In the genomic region with DNA sequence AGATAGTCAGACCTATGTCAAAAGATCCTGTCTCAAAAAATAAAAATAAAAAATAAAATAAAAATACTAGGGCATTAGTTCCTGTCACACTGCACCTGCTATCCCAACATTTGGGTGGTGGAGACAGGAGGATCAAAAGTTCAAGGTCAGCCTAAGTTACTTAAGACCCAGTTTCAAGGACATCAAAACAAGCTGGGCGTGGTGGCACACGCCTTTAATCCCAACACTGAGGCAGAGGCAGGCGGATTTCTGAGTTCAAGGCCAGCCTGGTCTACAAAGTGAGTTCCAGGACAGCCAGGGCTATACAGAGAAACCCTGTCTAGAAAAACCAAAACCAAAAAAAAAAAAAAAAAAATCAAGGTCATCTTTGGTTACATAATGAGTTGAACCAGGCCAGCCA, we compare ENCODE assay signal across 8 mouse cellular contexts. TPM values are rescaled to one million over a fixed set of nuclear protein-coding genes. Genes with fewer than 3 reads are reported as not detected.
DNase-seq lines count a peak whose midpoint lies in the region; ATAC-seq and TF ChIP-seq lines count a peak whose summit lies in the region.
"Not testable (repeated sequence)": the region's sequence is repeated elsewhere in the genome, so short reads cannot be mapped to it uniquely, and the experiment has no call there.

No protein-coding gene starts in this region.

- not testable (repeated sequence) for H3K9me3 ChIP-seq in embryonic facial prominence, embryonic 15.5 days (replicated peaks); heart, embryonic 10.5 days; hindbrain, embryonic 12.5 days (replicated peaks); intestine, embryonic 16.5 days (ENCODE audit: control insufficient read depth, low read length); limb, embryonic 14.5 days (ENCODE audit: control insufficient read depth, low read length); midbrain, embryonic 13.5 days; stomach, embryonic 15.5 days

- H3K9ac ChIP-seq in embryonic facial prominence, embryonic 15.5 days; hindbrain, embryonic 12.5 days; limb, embryonic 14.5 days (ENCODE audit: low read depth, low read length, severe bottlenecking); midbrain, embryonic 13.5 days (replicated peaks); stomach, embryonic 15.5 days: not testable (repeated sequence)
- H3K9ac ChIP-seq in intestine, embryonic 16.5 days (ENCODE audit: low read depth, low read length) = 0 out of 2 replicates have a peak overlapping the region, but pooled peaks have one; percentile 58

- WGBS in embryonic facial prominence, embryonic 15.5 days = 96% methylated on average over 3 of the region's 3 CpGs
- WGBS in heart, embryonic 10.5 days = 85% methylated on average over 3 of the region's 3 CpGs
- WGBS in hindbrain, embryonic 12.5 days = 91% methylated on average over 3 of the region's 3 CpGs
- 88% methylated on average over 3 of the region's 3 CpGs for WGBS in intestine, embryonic 16.5 days
- WGBS in limb, embryonic 14.5 days = 98% methylated on average over 3 of the region's 3 CpGs
- whole genome bisulfite sequencing in midbrain, embryonic 13.5 days = 86% methylated on average over 3 of the region's 3 CpGs
- WGBS in stomach, embryonic 15.5 days = 94% methylated on average over 3 of the region's 3 CpGs

- TF ChIP-seq POLR2A in bone marrow macrophage, adult 2 months (IDR thresholded peaks at IDR 0.05; ENCODE audit: borderline replicate concordance, low read depth, low read length); limb, embryonic 14.5 days (IDR thresholded peaks at IDR 0.05; ENCODE audit: borderline replicate concordance, extremely low read depth, insufficient read depth, insufficient read length): not testable (repeated sequence)

- not testable (repeated sequence) for ATAC-seq in embryonic facial prominence, embryonic 15.5 days (ENCODE audit: insufficient number of reproducible peaks, low FRiP score, low TSS enrichment, low read depth); hindbrain, embryonic 12.5 days (ENCODE audit: low FRiP score); intestine, embryonic 16.5 days; limb, embryonic 14.5 days (ENCODE audit: low FRiP score, low read depth); midbrain, embryonic 13.5 days; stomach, embryonic 15.5 days (ENCODE audit: insufficient read depth, low FRiP score, low read depth)

- peak overlapping the region; percentile 38; the same call in 1 of the 2 replicates for H3K4me2 ChIP-seq in embryonic facial prominence, embryonic 15.5 days (replicated peaks)
- H3K4me2 ChIP-seq in hindbrain, embryonic 12.5 days (replicated peaks) = peak overlapping the region; percentile 38; the same call in 1 of the 2 replicates
- H3K4me2 ChIP-seq in intestine, embryonic 16.5 days (ENCODE audit: low read depth, low read length) = peak overlapping the region; percentile 52; the same call in 1 of the 2 replicates
- 0 out of 2 replicates have a peak overlapping the region, but pooled peaks have one; percentile 34 for H3K4me2 ChIP-seq in limb, embryonic 14.5 days (replicated peaks; ENCODE audit: low read depth, low read length, severe bottlenecking)
- H3K4me2 ChIP-seq in midbrain, embryonic 13.5 days (replicated peaks) = peak overlapping the region; percentile 34; the same call in 1 of the 2 replicates
- peak overlapping the region; percentile 47; the same call in 1 of the 2 replicates for H3K4me2 ChIP-seq in stomach, embryonic 15.5 days

- TF ChIP-seq CTCF in bone marrow macrophage, adult 2 months (IDR thresholded peaks at IDR 0.05; ENCODE audit: low read depth, low read length) = not testable (repeated sequence)

- H3K36me3 ChIP-seq in embryonic facial prominence, embryonic 15.5 days; heart, embryonic 10.5 days; hindbrain, embryonic 12.5 days; intestine, embryonic 16.5 days (ENCODE audit: control insufficient read depth, insufficient read depth, low read length); limb, embryonic 14.5 days (ENCODE audit: control insufficient read depth, insufficient read depth, low read length); midbrain, embryonic 13.5 days; stomach, embryonic 15.5 days: not testable (repeated sequence)

- not testable (repeated sequence) for H3K27me3 ChIP-seq in embryonic facial prominence, embryonic 15.5 days; heart, embryonic 10.5 days (ENCODE audit: insufficient read depth, poor library complexity, severe bottlenecking); hindbrain, embryonic 12.5 days; intestine, embryonic 16.5 days (replicated peaks; ENCODE audit: control insufficient read depth, insufficient read depth, low read length); limb, embryonic 14.5 days (ENCODE audit: control insufficient read depth, insufficient read depth, low read length); midbrain, embryonic 13.5 days; stomach, embryonic 15.5 days (replicated peaks)

- peak overlapping the region; percentile 86 for H3K27ac ChIP-seq in bone marrow macrophage, adult 2 months (ENCODE audit: insufficient read depth, low read depth, low read length)
- H3K27ac ChIP-seq in embryonic facial prominence, embryonic 15.5 days (replicated peaks) = peak overlapping the region; percentile 72; the same call in 1 of the 2 replicates
- peak overlapping the region; percentile 86 for H3K27ac ChIP-seq in heart, embryonic 10.5 days
- H3K27ac ChIP-seq in hindbrain, embryonic 12.5 days = peak overlapping the region; percentile 86
- peak overlapping the region; percentile 39 for H3K27ac ChIP-seq in intestine, embryonic 16.5 days (ENCODE audit: low read length)
- peak overlapping the region; percentile 73 for H3K27ac ChIP-seq in limb, embryonic 14.5 days (replicated peaks; ENCODE audit: low read depth, low read length)
- peak overlapping the region; percentile 81 for H3K27ac ChIP-seq in midbrain, embryonic 13.5 days
- H3K27ac ChIP-seq in stomach, embryonic 15.5 days = peak overlapping the region; percentile 17; the same call in 1 of the 2 replicates

- DNase-seq in heart, embryonic 10.5 days (ENCODE audit: low spot score); limb, embryonic 14.5 days (ENCODE audit: low spot score): not testable (repeated sequence)

- H3K4me3 ChIP-seq in bone marrow macrophage, adult 2 months (ENCODE audit: insufficient read depth, low read length); embryonic facial prominence, embryonic 15.5 days (replicated peaks); heart, embryonic 10.5 days; hindbrain, embryonic 12.5 days; intestine, embryonic 16.5 days (ENCODE audit: low read length); limb, embryonic 14.5 days (replicated peaks; ENCODE audit: low read length); midbrain, embryonic 13.5 days (replicated peaks); stomach, embryonic 15.5 days (replicated peaks): not testable (repeated sequence)

- peaks cover 15% of the 10 kb centered on the region for H3K4me1 ChIP-seq in bone marrow macrophage, adult 2 months (ENCODE audit: control insufficient read depth, insufficient read depth, low read length)
- not testable (repeated sequence) for H3K4me1 ChIP-seq in embryonic facial prominence, embryonic 15.5 days; stomach, embryonic 15.5 days
- H3K4me1 ChIP-seq in heart, embryonic 10.5 days = peaks cover 10% of the 10 kb centered on the region
- peaks cover 15% of the 10 kb centered on the region for H3K4me1 ChIP-seq in hindbrain, embryonic 12.5 days
- peaks cover 10% of the 10 kb centered on the region for H3K4me1 ChIP-seq in intestine, embryonic 16.5 days (ENCODE audit: control insufficient read depth, insufficient read depth, low read length)
- H3K4me1 ChIP-seq in limb, embryonic 14.5 days (ENCODE audit: control insufficient read depth, insufficient read depth, low read length) = peaks cover 11% of the 10 kb centered on the region
- H3K4me1 ChIP-seq in midbrain, embryonic 13.5 days (replicated peaks) = peaks cover 20% of the 10 kb centered on the region

RNA-seq across cellular contexts. Expression of a gene that starts 16.9 kb away (rescaled TPM):
- polyA plus RNA-seq in bone marrow macrophage, adult 2 months (2012; ENCODE audit: insufficient read depth, insufficient read length, missing spikeins) = 6.6 and 7.2 TPM in 2 replicates
- 21.4 and 23.5 TPM in 2 replicates for polyA plus RNA-seq in embryonic facial prominence, embryonic 15.5 days (2015; fragmentation: Nextera tagmentation; extraction: Ambion mirVana)
- polyA plus RNA-seq in heart, embryonic 10.5 days (2016; fragmentation: Nextera tagmentation; extraction: Ambion mirVana) = 8.0 and 8.4 TPM in 2 replicates
- polyA plus RNA-seq in hindbrain, embryonic 12.5 days (2016; fragmentation: Nextera tagmentation; extraction: Ambion mirVana) = 14.4 and 14.7 TPM in 2 replicates
- 174 and 289 TPM in 2 replicates for polyA plus RNA-seq in intestine, embryonic 16.5 days (2015; fragmentation: Nextera tagmentation; extraction: Ambion mirVana)
- 6.4 and 7.1 TPM in 2 replicates for polyA plus RNA-seq in limb, embryonic 14.5 days (2012; rRNA removed)
- polyA plus RNA-seq in limb, embryonic 14.5 days (2014; fragmentation: Nextera tagmentation; extraction: Ambion mirVana) = 12.0 and 12.9 TPM in 2 replicates
- 10.0 and 12.2 TPM in 2 replicates for polyA plus RNA-seq in midbrain, embryonic 13.5 days (2015; fragmentation: Nextera tagmentation; extraction: Ambion mirVana)
- 16.6 and 17.6 TPM in 2 replicates for polyA plus RNA-seq in stomach, embryonic 15.5 days (2015; fragmentation: Nextera tagmentation; extraction: Ambion mirVana)

RNA-seq across cellular contexts. Expression of a gene that starts 45.4 kb away (rescaled TPM):
- polyA plus RNA-seq in bone marrow macrophage, adult 2 months (2012; ENCODE audit: insufficient read depth, insufficient read length, missing spikeins) = 61.2 and 67.9 TPM in 2 replicates
- 26.5 and 26.9 TPM in 2 replicates for polyA plus RNA-seq in embryonic facial prominence, embryonic 15.5 days (2015; fragmentation: Nextera tagmentation; extraction: Ambion mirVana)
- 22.8 and 25.1 TPM in 2 replicates for polyA plus RNA-seq in heart, embryonic 10.5 days (2016; fragmentation: Nextera tagmentation; extraction: Ambion mirVana)
- 47.3 and 47.4 TPM in 2 replicates for polyA plus RNA-seq in hindbrain, embryonic 12.5 days (2016; fragmentation: Nextera tagmentation; extraction: Ambion mirVana)
- 15.7 and 18.1 TPM in 2 replicates for polyA plus RNA-seq in intestine, embryonic 16.5 days (2015; fragmentation: Nextera tagmentation; extraction: Ambion mirVana)
- 104 and 143 TPM in 2 replicates for polyA plus RNA-seq in limb, embryonic 14.5 days (2012; rRNA removed)
- 24.2 and 26.9 TPM in 2 replicates for polyA plus RNA-seq in limb, embryonic 14.5 days (2014; fragmentation: Nextera tagmentation; extraction: Ambion mirVana)
- polyA plus RNA-seq in midbrain, embryonic 13.5 days (2015; fragmentation: Nextera tagmentation; extraction: Ambion mirVana) = 51.6 and 53.7 TPM in 2 replicates
- 30.9 and 32.6 TPM in 2 replicates for polyA plus RNA-seq in stomach, embryonic 15.5 days (2015; fragmentation: Nextera tagmentation; extraction: Ambion mirVana)

Comparison
In these comparisons a context has a peak if more than half of its experiments do, and no peak if none do; other contexts are left out.
1. H3K27ac ChIP-seq: peak in every context shown above with its lines; median percentile 86 in bone marrow macrophage, adult 2 months; 86 in heart, embryonic 10.5 days; 86 in hindbrain, embryonic 12.5 days; 81 in midbrain, embryonic 13.5 days; 73 in limb, embryonic 14.5 days; 72 in embryonic facial prominence, embryonic 15.5 days; 39 in intestine, embryonic 16.5 days; 17 in stomach, embryonic 15.5 days.